Mouse (Mus musculus) embryonic fibroblast, embryonic 13.5 days (primary cell): ENCODE results near the gene Arhgap19. TPM values are rescaled to one million over a fixed set of nuclear protein-coding genes. Genes with fewer than 3 reads are reported as not detected.
A peak's percentile ranks its signal among the peaks of the same experiment; 100 is the strongest.

Experiments used
- H3K27ac ChIP-seq: 2 replicates; pipeline ENCODE4 v1.5.1; 2012; ENCODE audit warnings: low read length, control low read depth, inconsistent platforms; ENCODE audit not compliant: insufficient read depth
- H3K4me1 ChIP-seq: 2 replicates; pipeline ENCODE4 v1.6.1; 2011; ENCODE audit warnings: low read length; ENCODE audit not compliant: control insufficient read depth, insufficient read depth
- H3K4me3 ChIP-seq: 2 replicates; pipeline ENCODE4 v1.5.1; 2011; ENCODE audit warnings: mild to moderate bottlenecking, control low read depth, low read length; ENCODE audit not compliant: insufficient read depth
- CTCF ChIP-seq: IDR thresholded peaks from 2 replicates; pipeline ENCODE4 v1.5.1; 2011; ENCODE audit warnings: mild to moderate bottlenecking, control low read depth, low read length, moderate library complexity, borderline replicate concordance; ENCODE audit not compliant: insufficient read depth
- POLR2A ChIP-seq: IDR thresholded peaks from 2 replicates; pipeline ENCODE4 v1.6.1; 2011; ENCODE audit warnings: low read depth, mild to moderate bottlenecking, control low read depth, low read length, moderate library complexity
- polyA plus RNA-seq: library from polyadenylated mRNA; stranded (reverse); fragments of >200 nt; gene quantifications from 2 replicates; pipeline ENCODE4 v1.2.4, GENCODE M21; 2011; ENCODE audit warnings: low read depth; ENCODE audit not compliant: missing spikeins, insufficient read length

Arhgap19 gene
- polyA plus RNA-seq, 1 experiment: 10.4 TPM

DNA sequence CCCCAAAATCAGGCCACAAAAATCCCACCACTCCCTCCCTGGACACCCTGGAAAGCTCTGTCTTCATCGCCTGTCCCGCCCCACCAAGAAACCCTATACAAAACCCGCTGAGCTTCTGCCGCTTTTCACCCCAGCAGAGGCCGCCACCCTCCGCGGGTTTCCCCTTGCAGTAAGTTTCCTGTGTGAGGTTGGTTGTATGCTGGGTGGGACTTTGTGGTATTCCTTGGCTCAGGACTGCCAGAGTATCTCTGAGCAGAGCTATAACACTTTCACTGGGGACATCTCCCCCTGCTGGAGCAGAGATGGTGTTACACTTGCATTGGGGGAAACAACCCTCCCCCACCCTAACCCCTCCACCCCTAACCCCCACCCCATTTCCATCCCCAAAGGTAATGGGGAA is 1.5 kb upstream of the Arhgap19 start:
- H3K27ac ChIP-seq: no peak overlapping the region
- no peaks in the 10 kb centered on the region for H3K4me1 ChIP-seq
- TF ChIP-seq POLR2A (no peak), CTCF (no peak)
- no peak overlapping the region for H3K4me3 ChIP-seq

DNA sequence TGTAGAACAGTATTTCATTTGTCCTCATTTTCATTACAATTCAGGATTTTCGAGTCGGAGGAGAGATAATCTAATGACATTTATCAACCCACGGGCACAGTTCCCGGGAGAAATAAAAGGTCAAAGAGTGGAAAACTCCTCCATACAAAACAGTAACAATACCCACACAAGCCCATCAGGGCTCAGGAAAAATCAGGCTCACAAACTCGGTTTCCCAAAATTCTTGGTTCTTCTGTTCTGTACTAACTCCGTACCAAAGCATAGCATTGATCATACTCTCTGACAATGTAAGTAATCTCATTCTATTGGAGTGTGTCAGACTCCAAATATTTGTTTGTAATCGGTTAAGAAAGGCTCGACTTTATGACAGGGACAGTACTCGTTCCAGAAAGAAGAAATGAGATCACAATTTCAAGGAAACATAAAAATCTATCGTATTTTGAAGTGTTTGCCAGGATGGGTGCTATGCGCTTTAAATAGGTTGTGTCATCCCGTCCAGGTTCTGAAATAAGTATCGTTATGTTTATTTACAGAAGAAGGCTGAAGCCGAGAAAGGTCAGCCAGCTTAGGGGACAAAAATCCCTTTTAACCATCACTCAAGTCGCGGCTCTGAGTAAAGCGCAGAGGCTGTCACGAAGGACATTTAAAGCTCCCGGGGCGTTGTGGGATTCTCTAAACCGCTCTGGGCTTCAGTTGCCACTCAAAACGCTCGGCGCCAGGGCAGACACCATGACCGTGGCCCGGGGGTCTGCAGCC is 683 bp downstream of the Arhgap19 start:
- Histone ChIP-seq H3K4me3 (peak overlapping the region; percentile 81), H3K4me1 (no peaks in the 10 kb centered on the region; the same call in 1 of the 2 replicates), H3K27ac (0 out of 2 replicates have a peak overlapping the region, but pooled peaks have one; percentile 1)
- no peak for TF ChIP-seq POLR2A
- no peak for TF ChIP-seq CTCF

DNA sequence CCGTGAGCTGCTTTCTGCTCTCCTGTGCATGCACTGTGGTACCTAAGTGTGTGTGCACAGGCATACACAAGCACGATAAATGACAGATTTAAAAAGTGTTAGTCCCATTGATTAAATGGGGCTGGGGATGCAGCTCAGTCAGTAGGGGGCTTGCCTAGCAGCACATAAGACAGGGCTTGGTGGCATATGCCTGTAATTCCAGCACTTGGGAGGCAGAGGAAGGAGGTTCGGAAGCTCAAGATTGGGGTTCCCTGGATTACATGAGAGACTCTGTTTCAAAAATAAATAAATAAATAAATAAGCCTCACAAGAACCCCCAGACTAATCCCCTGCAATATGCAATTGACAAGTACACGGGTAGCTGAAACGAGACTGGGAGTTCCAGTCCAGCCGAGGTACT is 1.4 kb downstream of the Arhgap19 start:
- no peak overlapping the region for H3K27ac ChIP-seq
- no peaks in the 10 kb centered on the region; the same call in 1 of the 2 replicates for H3K4me1 ChIP-seq
- H3K4me3 ChIP-seq: no peak overlapping the region; the same call in 1 of the 2 replicates
- TF ChIP-seq CTCF (no peak), POLR2A (no peak)

DNA sequence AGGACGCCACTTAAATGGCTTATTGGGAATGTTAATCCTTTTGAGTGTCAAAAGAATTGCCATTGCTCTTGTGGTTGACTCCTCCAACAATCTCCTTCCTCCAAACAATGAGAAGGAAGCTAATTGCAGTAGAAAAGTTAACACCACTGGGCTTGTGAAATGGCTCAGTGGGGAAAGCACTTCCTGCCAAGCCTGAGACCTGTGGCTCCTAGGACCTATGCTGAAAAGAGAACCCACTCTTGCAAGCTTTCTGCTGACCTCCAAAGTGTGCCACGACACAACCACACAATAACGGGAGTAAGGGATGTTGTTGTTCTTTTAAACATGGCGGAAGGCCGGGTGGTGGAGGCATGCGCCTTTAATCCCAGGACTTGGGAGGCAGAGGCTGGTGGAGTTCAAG is 4.3 kb downstream of the Arhgap19 start:
- TF ChIP-seq CTCF: no peak
- no peak for TF ChIP-seq POLR2A
- Histone ChIP-seq H3K4me3 (no peak overlapping the region), H3K27ac (no peak overlapping the region), H3K4me1 (peaks cover 3% of the 10 kb centered on the region; the same call in 1 of the 2 replicates)

DNA sequence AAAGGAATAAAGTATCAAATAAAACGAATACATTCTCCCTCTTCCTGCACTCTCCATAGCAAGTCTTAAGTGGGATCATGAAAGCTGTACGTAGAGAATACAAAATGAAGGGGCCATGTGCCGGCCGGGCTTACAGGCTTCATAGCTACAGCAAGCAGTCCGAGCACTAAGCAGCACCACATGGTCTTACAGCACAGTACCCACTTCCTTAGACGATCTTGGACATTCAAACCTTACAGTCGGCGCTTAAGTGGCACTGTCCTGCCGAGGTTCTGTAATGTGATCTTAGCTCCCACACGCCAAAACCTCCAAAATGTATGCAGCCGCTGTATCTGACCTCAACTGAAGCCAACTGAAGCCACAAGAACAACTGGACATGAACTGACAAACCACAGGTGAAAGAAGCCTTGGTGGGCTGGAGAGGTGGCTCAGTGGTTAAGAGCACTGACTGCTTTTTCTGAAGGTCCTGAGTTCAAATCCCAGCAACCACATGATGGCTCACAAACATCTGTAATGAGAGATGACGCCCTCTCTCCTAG is 5.0 kb downstream of the Arhgap19 start:
- Histone ChIP-seq H3K4me3 (no peak overlapping the region), H3K4me1 (peaks cover 3% of the 10 kb centered on the region; the same call in 1 of the 2 replicates), H3K27ac (no peak overlapping the region)
- no peak for TF ChIP-seq POLR2A
- no peak for TF ChIP-seq CTCF

DNA sequence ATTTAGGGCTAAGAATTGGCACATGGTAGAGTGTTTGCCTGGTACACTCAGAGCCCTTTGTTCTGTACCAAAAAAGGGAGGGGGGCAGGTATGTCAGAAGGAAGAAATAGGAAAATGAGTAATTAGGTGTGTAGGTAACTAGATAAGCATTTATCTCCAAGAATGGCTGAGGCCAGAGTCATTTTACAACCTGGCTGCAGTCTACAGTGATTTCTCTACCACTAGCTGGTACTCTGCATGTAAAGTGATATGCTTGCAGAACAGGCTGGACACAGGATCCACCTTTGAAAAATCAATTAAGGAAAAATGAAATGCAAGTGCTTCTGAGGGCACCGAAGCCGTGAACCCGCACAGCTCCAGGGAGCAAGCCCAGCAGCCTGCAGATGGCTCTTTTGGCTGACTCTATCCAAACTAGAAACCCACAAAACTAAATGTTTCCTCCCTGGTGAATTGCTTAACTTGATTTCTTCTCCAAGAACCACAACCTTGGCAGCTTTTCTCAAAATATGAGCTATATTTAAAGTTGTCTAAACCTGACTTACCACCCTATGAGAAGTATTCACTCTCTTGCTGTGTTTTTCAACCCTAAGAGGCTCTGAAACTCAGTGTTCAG is 5.6 kb downstream of the Arhgap19 start:
- no peak overlapping the region for H3K4me3 ChIP-seq
- H3K27ac ChIP-seq: no peak overlapping the region
- TF ChIP-seq CTCF (no peak), POLR2A (no peak)
- H3K4me1 ChIP-seq: peaks cover 3% of the 10 kb centered on the region; the same call in 1 of the 2 replicates

DNA sequence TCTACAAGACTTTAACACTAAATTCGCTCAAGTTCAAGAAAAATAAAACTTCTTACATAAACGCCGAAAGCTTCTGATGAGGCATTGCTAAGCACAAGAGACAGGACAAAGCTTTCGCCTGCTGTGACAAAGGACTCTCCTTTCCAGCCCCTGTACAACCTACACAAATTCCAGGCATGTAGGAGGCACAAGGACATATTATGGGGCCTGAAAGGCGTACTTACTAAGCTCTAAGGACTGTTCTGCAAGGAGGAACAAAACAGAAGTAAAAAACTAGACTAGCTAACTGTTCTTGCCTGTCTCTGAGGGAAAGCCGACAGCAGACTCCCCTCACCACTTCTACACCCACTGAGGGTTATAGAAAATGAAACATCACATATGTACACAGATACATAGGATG is 6.9 kb downstream of the Arhgap19 start:
- Histone ChIP-seq H3K4me3 (no peak overlapping the region), H3K27ac (no peak overlapping the region), H3K4me1 (peaks cover 3% of the 10 kb centered on the region; the same call in 1 of the 2 replicates)
- TF ChIP-seq POLR2A (no peak), CTCF (no peak)

DNA sequence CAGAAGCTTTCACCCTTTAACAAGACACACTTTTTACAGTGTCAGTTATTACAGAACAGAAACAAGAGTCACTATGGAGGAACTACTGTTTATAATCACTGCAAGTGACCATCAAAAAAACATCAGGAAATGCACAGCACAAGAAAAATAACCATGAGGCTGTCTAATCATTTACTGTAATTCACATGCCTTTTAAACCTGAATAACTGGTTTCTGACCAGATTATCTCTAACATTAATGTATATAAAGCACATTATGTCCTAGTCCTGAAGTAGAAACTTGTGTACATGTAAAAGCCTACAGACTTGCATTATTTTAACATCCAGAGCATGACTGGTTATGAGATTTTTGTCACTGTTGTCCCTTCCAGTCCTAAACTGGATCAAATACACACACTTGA is 7.8 kb downstream of the Arhgap19 start:
- Histone ChIP-seq H3K4me1 (peaks cover 3% of the 10 kb centered on the region; the same call in 1 of the 2 replicates), H3K27ac (no peak overlapping the region), H3K4me3 (no peak overlapping the region)
- TF ChIP-seq POLR2A: no peak
- TF ChIP-seq CTCF: no peak

DNA sequence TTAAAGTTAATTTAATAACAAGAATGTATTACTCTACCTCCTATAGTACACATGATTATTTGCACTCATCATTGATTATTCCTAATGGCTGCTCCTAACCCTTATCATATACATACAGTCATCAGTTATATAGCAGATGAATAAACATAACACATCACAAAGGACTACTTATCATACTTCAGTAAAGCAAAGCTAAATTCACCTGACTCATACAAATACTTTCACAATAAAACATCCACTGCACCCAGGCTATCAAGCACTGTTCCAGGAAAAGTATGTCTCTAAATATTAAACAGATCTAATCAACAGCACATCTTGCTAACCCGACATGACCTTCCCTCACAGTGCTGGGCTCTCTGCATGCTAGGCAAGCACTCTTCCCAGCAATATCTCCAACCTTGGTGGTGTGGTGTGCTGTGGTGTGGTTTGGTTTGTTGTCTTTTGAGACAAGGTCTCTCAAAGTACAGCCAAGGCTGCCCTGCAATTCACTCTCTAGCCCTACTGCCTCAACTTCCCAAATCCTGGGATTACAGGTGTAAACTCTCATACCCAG is 8.8 kb downstream of the Arhgap19 start:
- H3K27ac ChIP-seq: no peak overlapping the region

DNA sequence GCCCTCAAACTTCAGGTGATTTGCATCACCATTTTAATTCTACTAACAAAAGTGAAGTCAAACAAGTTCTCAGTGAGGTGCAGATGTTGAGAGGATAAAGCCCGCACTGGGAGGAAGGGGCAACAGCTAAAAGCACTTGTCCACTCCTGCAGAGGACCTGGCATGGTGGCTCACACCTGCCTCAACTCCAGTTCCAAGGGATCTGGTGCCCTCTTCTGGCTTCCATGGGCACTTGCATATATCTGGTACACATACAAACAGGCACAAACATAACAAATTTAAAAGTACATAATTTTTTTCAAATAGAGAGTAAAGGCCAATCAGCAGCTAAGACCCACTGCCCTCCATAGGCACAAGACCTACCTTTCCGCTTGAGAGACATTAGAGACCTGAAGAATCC is 10.5 kb downstream of the Arhgap19 start:
- TF ChIP-seq CTCF (no peak), POLR2A (no peak)
- Histone ChIP-seq H3K4me3 (no peak overlapping the region), H3K4me1 (peaks cover 3% of the 10 kb centered on the region; the same call in 1 of the 2 replicates), H3K27ac (no peak overlapping the region)

More for the DNA sequence above, 8.8 kb downstream of the Arhgap19 start:
- Histone ChIP-seq H3K4me1 (peaks cover 3% of the 10 kb centered on the region; the same call in 1 of the 2 replicates), H3K4me3 (no peak overlapping the region)
- TF ChIP-seq POLR2A (no peak), CTCF (no peak)
